Mouse (Mus musculus) heart, embryonic 14.5 days (tissue): ENCODE data around the gene Kalrn. TPM values are rescaled to one million over a fixed set of nuclear protein-coding genes. Genes with fewer than 3 reads are reported as not detected.

ENCODE experiments used
- ATAC-seq: fragments of 200-750 bp; cut with Nextera tagmentation; 2 replicates; pipeline ENCODE4 v1.8.0; 2017; ENCODE audit warnings: low read depth, moderate TSS enrichment; ENCODE audit not compliant: insufficient number of reproducible peaks, insufficient read depth, low FRiP score
- H3K27ac ChIP-seq, 2 experiments: fragments of 200-500 bp in 1 of 2; fragments of 300-500 bp in 1 of 2; sonication (generic) in 1 of 2; replicated peaks in 1 of 2; 2 replicates each; pipeline ENCODE4 v1.5.1; 2012 to 2014; ENCODE audit warnings: low read depth in 2 of 2, low read length in 2 of 2, control low read depth in 1 of 2, mild to moderate bottlenecking in 1 of 2, mixed read lengths in 1 of 2; ENCODE audit not compliant: control insufficient read depth in 1 of 2, insufficient read depth in 1 of 2
- H3K27me3 ChIP-seq: fragments of 300-500 bp; sonication (generic); 2 replicates; pipeline ENCODE4 v1.6.1; 2014; ENCODE audit warnings: mild to moderate bottlenecking, low read length, control low read depth; ENCODE audit not compliant: control insufficient read depth, insufficient read depth
- H3K36me3 ChIP-seq: fragments of 300-500 bp; sonication (generic); 2 replicates; pipeline ENCODE4 v1.6.1; 2014; ENCODE audit warnings: mild to moderate bottlenecking, control low read depth, low read length, mixed read lengths; ENCODE audit not compliant: control insufficient read depth, insufficient read depth
- H3K4me1 ChIP-seq, 2 experiments: fragments of 200-500 bp in 1 of 2; fragments of 300-500 bp in 1 of 2; sonication (generic) in 1 of 2; 2 replicates each; pipeline ENCODE4 v1.6.1; 2012 to 2014; ENCODE audit warnings: low read length in 2 of 2, control low read depth in 1 of 2, mixed read lengths in 1 of 2; ENCODE audit not compliant: control insufficient read depth in 2 of 2, insufficient read depth in 2 of 2
- H3K4me2 ChIP-seq: fragments of 300-500 bp; sonication (generic); 2 replicates; pipeline ENCODE4 v1.6.1; 2014; ENCODE audit warnings: mild to moderate bottlenecking, low read length
- H3K4me3 ChIP-seq, 2 experiments: fragments of 200-500 bp in 1 of 2; fragments of 300-500 bp in 1 of 2; sonication (generic) in 1 of 2; 2 replicates each; pipeline ENCODE4 v1.5.1; 2012 to 2014; ENCODE audit warnings: low read length in 2 of 2, mild to moderate bottlenecking in 2 of 2, control low read depth in 1 of 2, low read depth in 1 of 2, moderate library complexity in 1 of 2; ENCODE audit not compliant: control insufficient read depth in 1 of 2, insufficient read depth in 1 of 2
- H3K9ac ChIP-seq: fragments of 300-500 bp; sonication (generic); 2 replicates; pipeline ENCODE4 v1.6.1; 2014; ENCODE audit warnings: mild to moderate bottlenecking, low read length
- H3K9me3 ChIP-seq: fragments of 300-500 bp; sonication (generic); 2 replicates; pipeline ENCODE4 v1.6.1; 2016; ENCODE audit warnings: low read length, control low read depth; ENCODE audit not compliant: control insufficient read depth
- WGBS: fragments of 180-500 bp; shearing (Covaris S2); extraction: QIAGEN DNeasy Blood & Tissue Kit; methylation state at CpG from one replicate; pipeline ENCODE4 v1.1.7; 2014; 5-methylcytosine and 5-hydroxymethylcytosine counted together
- polyA plus RNA-seq: library from polyadenylated mRNA; unstranded; fragments of >200 nt; fragmentation: Nextera tagmentation; extraction: Ambion mirVana; gene quantifications from 2 replicates; pipeline ENCODE4 v1.2.1, GENCODE M21; 2014

Gene Kalrn
- polyA plus RNA-seq, 1 experiment from 2014 or later: 33.4 TPM

GRCm38 (mm10) chr16:34071223-34071825, 502.0 kb downstream of the Kalrn start:
- ATAC-seq: no peak
- H3K27ac ChIP-seq: no peak overlapping the region
- 97% methylated on average over 3 of the region's 3 CpGs for WGBS

GRCm38 (mm10) chr16:34069481-34069880, 503.9 kb downstream of the Kalrn start:
- Histone ChIP-seq H3K36me3 (0 out of 2 replicates have a peak, but pooled peaks cover 5% of the 10 kb centered on the region), H3K4me2 (no peak overlapping the region), H3K4me1 (peaks cover 19 to 32% of the 10 kb centered on the region in 2 experiments), H3K27ac (no peak overlapping the region), H3K4me3 (no peak overlapping the region), H3K9ac (no peak overlapping the region), H3K27me3 (no peaks in the 10 kb centered on the region), H3K9me3 (0 out of 2 replicates have a peak, but pooled peaks cover 6% of the 10 kb centered on the region)
- no peak for ATAC-seq
- 81% methylated on average over 3 of the region's 3 CpGs for WGBS

More at GRCm38 (mm10) chr16:34071223-34071825, 502.0 kb downstream of the Kalrn start:
- Histone ChIP-seq H3K27me3 (no peaks in the 10 kb centered on the region), H3K9me3 (0 out of 2 replicates have a peak, but pooled peaks cover 6% of the 10 kb centered on the region), H3K4me1 (peaks cover 15 to 32% of the 10 kb centered on the region in 2 experiments), H3K4me3 (no peak overlapping the region), H3K4me2 (no peak overlapping the region), H3K36me3 (0 out of 2 replicates have a peak, but pooled peaks cover 4% of the 10 kb centered on the region), H3K9ac (no peak overlapping the region)

GRCm38 (mm10) chr16:34066922-34067321, 506.4 kb downstream of the Kalrn start:
- Histone ChIP-seq H3K9me3 (no peaks in the 10 kb centered on the region), H3K27ac (peak overlapping the region; percentile 95), H3K36me3 (peaks cover 10% of the 10 kb centered on the region; the same call in 1 of the 2 replicates), H3K4me2 (peak overlapping the region; percentile 26; the same call in 1 of the 2 replicates), H3K4me3 (no peak overlapping the region), H3K27me3 (no peaks in the 10 kb centered on the region), H3K4me1 (peaks cover 19 to 32% of the 10 kb centered on the region in 2 experiments), H3K9ac (peak overlapping the region; percentile 52; the same call in 1 of the 2 replicates)
- ATAC-seq: peak; percentile 61; the same call in 1 of the 2 replicates

GRCm38 (mm10) chr16:34066376-34066775, 507.0 kb downstream of the Kalrn start:
- peak overlapping the region; percentile 26; the same call in 1 of the 2 replicates for H3K4me2 ChIP-seq
- H3K4me1 ChIP-seq: peaks cover 19 to 32% of the 10 kb centered on the region in 2 experiments
- no peak overlapping the region for H3K4me3 ChIP-seq
- H3K27ac ChIP-seq: peak overlapping the region; percentile 95
- H3K36me3 ChIP-seq: peaks cover 10% of the 10 kb centered on the region; the same call in 1 of the 2 replicates
- no peak for ATAC-seq
- H3K9me3 ChIP-seq: no peaks in the 10 kb centered on the region
- 20% methylated on average over 4 of the region's 4 CpGs for WGBS
- H3K27me3 ChIP-seq: no peaks in the 10 kb centered on the region
- peak overlapping the region; percentile 43; the same call in 1 of the 2 replicates for H3K9ac ChIP-seq

GRCm38 (mm10) chr16:34063313-34063712, 510.0 kb downstream of the Kalrn start:
- no peak for ATAC-seq
- no peak overlapping the region for H3K4me2 ChIP-seq
- H3K27me3 ChIP-seq: no peaks in the 10 kb centered on the region
- H3K27ac ChIP-seq: no peak overlapping the region
- no peaks in the 10 kb centered on the region for H3K9me3 ChIP-seq
- WGBS: 83% methylated on average over 4 of the region's 4 CpGs
- H3K36me3 ChIP-seq: peaks cover 10% of the 10 kb centered on the region; the same call in 1 of the 2 replicates
- no peak overlapping the region for H3K9ac ChIP-seq
- H3K4me1 ChIP-seq: peaks cover 21 to 39% of the 10 kb centered on the region in 2 experiments
- H3K4me3 ChIP-seq: no peak overlapping the region

- Histone ChIP-seq H3K4me1 (peaks cover 24 to 39% of the 10 kb centered on the region in 2 experiments), H3K9me3 (no peaks in the 10 kb centered on the region), H3K27me3 (no peaks in the 10 kb centered on the region), H3K4me2 (no peak overlapping the region), H3K9ac (no peak overlapping the region), H3K36me3 (peaks cover 10% of the 10 kb centered on the region; the same call in 1 of the 2 replicates), H3K27ac (no peak overlapping the region), H3K4me3 (no peak overlapping the region)
- ATAC-seq: no peak
- WGBS: 88% methylated on average over 1 of the region's 1 CpGs
These were observed 511.7 kb downstream of the Kalrn start for GRCm38 (mm10) chr16:34061661-34062060.

- ATAC-seq: no peak
- Histone ChIP-seq H3K4me1 (peaks cover 17 to 38% of the 10 kb centered on the region in 2 experiments), H3K27ac (peak overlapping the region; percentile 7 to 37; a peak in 2 of 4 replicates), H3K9ac (no peak overlapping the region), H3K4me2 (no peak overlapping the region), H3K27me3 (no peaks in the 10 kb centered on the region), H3K9me3 (no peaks in the 10 kb centered on the region), H3K4me3 (no peak overlapping the region), H3K36me3 (peaks cover 24% of the 10 kb centered on the region)
- 51% methylated on average over 3 of the region's 3 CpGs for WGBS
These were observed 514.7 kb downstream of the Kalrn start for GRCm38 (mm10) chr16:34058611-34059010.
